Mouse (Mus musculus) lung, adult 2 months (tissue): ENCODE results near the gene Tenm4.

ENCODE experiments used
- CTCF ChIP-seq: fragments of 200-500 bp; IDR thresholded peaks from 2 replicates; pipeline ENCODE4 v1.5.1; 2011; ENCODE audit warnings: mild to moderate bottlenecking, low read length, control low read depth; ENCODE audit not compliant: insufficient read depth
- POLR2A ChIP-seq: fragments of 200-500 bp; IDR thresholded peaks from 2 replicates; pipeline ENCODE4 v1.6.1; 2011; ENCODE audit warnings: low read depth, mild to moderate bottlenecking, control low read depth, low read length, borderline replicate concordance; ENCODE audit errors: extremely low read depth

- TF ChIP-seq CTCF (no peak), POLR2A (no peak)
Measured at GRCm38 (mm10) chr7:96788135-96788534, 617.1 kb downstream of the Tenm4 start.
